Mouse (Mus musculus) yolk sac, embryonic 10.5 days (tissue): ENCODE data around the gene Crtac1.

Experiments used
- DNase-seq: peaks from one replicate; pipeline ENCODE4 v3.0.0-alpha.2; 2017; ENCODE audit warnings: low spot score

Crtac1 gene

DNA sequence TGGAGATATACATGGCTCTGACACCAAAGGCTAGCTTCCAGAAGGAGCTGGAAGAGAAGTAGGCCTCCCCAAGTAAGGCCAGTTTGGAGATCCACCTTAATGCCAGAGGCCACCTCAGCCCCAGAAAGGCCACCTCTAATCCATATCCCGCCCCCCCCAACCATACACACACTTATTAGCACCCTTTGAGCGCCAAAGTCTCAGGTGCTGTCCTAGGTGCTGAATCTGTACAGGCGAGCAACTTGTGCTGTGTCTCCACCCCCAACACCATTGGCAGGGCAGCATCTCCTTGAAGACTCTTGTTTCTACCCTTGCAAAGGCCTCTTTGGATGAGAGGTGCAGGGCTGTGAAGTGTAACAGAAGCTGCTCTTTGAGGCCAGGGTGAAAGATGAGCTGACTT is 6.4 kb downstream of the Crtac1 start:
- DNase-seq = peak; percentile 39

DNA sequence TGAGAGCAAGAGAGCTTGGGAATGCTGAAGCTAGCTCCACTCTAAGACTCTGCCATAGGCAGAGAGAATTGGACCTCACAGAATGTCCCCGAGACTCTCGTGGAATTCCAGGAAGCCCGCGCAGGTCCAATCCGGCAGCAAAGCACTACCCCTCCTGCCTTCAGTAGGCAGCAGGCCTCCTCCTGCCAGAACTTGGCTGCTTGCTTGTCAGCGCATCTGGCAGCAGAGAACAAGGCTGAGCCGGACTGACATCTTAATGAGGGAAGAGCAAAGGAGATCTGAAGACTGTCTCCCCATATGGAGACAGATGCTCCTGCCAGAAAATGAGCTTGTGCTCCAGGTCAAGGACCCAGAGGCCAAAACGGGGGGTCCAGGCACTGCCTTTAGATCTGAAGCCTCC is 16.5 kb downstream of the Crtac1 start:
- no peak for DNase-seq

- DNase-seq = no peak
These were observed 21.7 kb downstream of the Crtac1 start for GRCm38 (mm10) chr19:42409856-42410255.

DNA sequence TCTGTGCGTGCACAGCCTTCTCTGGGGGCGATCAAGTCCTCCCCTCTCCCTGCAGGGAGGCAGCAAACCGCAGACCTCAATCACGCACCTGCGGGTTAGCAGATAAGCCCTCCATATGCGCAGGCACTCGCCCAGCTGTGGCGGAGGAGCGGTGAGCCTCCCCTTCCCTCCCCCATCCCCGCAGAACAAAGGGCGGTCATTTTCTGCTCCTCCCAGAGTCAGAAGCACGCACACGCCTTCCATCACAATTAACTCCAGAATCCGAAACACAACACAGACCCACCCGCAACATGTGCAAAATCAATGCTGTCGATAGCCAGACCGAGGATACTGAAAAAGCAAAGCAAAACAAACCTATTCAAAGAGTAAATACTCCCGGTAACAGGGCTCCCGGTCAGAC is 22.4 kb downstream of the Crtac1 start:
- DNase-seq = no peak

GRCm38 (mm10) chr19:42404364-42404763 is 27.2 kb downstream of the Crtac1 start:
- no peak for DNase-seq

DNA sequence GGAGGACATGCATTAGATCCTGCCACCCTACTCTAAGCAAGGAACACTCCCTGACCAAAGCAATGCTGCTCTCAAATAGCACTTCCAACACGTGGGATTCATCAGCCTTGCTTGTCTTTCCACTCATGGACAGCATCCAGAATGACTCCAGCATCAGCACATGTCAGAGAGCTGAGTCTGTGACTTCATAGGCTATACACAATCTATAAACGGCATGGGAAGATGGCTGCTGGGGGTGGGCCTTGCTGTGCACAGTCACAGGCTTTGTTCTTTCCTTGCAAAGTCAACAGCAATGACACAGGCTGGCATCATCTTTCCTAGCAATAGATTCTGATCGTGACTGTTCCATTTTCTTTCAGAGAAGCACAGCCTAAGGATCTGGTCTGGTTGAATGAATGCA is 31.6 kb downstream of the Crtac1 start:
- DNase-seq = no peak

DNA sequence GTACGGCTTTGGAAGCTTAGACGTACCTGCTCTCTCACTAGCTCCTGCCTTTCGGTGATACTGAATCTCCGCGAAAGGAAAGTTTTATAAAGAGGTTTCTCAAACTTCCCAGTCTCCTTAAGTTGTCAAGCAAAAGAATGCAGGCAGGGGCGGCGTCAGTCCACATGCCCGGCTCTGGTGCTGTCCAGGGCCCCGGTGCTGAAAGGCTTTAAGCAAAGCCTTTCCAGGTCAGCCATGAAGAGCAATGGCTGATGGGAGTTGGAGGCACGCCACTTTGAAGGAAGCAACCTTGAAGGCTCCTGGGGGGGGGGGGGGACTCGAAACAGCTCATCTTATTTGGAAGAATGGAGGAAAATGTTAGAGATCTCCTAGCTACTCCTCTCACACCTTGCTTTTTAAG is 34.3 kb downstream of the Crtac1 start:
- DNase-seq = peak; percentile 31

- no peak for DNase-seq
These were observed 36.6 kb downstream of the Crtac1 start for GRCm38 (mm10) chr19:42394848-42395534.

GRCm38 (mm10) chr19:42393920-42394319 is 37.7 kb downstream of the Crtac1 start:
- DNase-seq = no peak

DNA sequence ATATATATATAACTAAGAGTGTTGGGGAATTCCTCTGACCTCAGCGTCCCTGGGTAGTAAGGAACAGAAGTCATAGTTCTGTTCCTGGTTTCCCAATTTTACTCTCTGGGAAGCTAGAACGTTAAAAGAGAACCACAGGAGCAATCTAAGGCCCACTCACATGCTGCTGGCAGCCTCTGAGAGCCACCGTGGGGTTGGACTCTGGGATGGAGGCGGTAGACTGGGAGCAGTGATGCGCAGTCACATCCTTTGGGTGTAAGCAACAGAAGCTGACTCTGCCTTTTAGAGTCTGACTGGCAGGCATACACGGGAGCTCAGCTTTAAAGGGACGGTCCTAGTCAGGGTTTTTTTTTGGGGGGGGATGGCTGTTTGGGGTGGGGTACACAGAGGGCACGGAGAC is 39.5 kb downstream of the Crtac1 start:
- no peak for DNase-seq

GRCm38 (mm10) chr19:42389574-42389973 is 42.0 kb downstream of the Crtac1 start:
- no peak for DNase-seq

DNA sequence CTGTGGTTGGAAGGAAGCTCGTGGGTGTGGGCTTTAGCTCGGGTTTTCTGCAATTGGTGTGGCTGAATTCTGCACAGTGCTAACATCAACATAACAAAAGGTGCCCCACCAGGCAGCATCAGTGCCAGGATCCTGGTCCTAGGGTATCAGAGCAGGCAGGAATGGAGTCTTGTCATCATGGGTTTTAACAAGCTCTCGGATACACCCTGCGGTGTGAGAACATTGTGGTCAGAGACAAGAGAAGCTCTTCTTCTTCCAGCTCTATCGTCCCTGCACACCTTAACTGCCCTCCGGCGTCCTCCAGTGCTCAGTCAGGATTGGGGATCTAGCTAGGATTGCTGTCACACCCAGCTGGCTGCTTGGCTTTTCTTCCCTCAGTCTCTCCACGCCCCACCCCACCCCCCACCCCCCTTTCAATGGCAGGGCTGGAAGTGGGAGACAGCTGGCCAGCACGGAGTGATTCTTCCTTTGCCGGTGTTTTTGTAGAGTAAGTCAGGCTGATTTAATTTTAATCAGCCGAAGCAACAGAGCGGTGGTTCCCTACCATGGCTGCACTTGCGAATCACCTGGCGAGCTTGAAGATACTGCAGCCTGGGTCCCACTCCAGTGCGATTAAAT is 46.5 kb downstream of the Crtac1 start:
- DNase-seq = no peak

DNA sequence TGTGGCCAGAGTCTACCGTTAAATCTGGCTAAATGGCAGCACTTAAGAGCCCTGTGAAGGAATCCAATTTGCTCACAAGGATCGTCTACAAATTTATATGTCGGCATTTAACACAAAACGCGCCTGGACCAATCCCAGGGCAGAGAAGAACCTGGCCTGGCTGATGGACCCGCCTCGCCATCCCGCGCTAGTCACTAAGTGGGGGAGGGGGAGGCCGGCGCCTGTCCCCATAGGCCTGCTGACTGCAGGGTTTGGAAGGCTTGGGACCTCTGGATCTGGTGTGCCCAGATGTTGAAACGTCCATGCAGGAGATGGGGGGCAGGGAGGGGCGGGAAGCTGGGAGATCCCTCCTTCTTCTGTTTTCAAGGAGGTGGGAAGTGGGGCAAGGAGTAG is 50.6 kb downstream of the Crtac1 start:
- no peak for DNase-seq

- DNase-seq = no peak
These were observed 51.1 kb downstream of the Crtac1 start for GRCm38 (mm10) chr19:42380321-42380980.

DNA sequence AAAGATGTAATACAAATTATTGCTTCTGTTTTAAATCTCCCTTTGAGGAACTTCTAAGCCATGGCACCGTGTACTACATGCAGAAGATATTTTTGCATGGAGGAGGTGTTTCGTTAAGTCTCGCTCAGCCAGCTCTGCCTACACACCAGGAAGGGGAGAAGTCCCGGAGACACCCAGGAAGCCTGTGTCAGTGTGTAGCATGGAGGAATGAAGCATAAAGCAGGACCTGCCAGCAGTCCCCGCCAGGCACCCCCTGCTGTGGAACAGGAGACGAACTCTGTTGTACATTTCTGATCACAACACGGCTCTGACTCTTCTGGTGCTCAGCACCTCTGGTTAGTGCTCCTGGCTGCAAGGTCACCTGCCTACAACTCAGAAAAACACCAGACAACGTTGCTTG is 51.8 kb downstream of the Crtac1 start:
- DNase-seq = no peak

GRCm38 (mm10) chr19:42377206-42377605 is 54.4 kb downstream of the Crtac1 start:
- DNase-seq = no peak

- DNase-seq = no peak
These were observed 68.0 kb downstream of the Crtac1 start for GRCm38 (mm10) chr19:42363551-42363950.

DNA sequence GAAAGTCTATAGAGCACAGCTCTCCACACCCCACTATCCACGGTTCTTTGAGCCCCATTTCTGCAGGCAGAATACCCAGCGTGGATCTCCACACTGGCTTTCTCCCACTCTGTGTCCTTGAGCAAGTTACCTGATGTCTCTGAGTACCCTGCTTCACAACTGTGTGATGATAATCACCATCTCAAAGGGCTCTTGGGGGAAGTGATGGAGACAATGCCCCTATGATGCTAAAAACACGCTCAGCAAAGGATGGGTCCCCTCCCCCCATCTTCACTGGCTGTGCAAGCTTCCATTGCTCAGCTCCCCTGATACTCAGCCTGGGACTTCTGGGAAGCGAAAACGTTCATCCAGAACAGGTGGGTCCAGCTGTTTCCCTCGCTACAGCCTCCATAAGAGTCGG is 73.2 kb downstream of the Crtac1 start:
- no peak for DNase-seq

GRCm38 (mm10) chr19:42356854-42357253 is 74.7 kb downstream of the Crtac1 start:
- no peak for DNase-seq

DNA sequence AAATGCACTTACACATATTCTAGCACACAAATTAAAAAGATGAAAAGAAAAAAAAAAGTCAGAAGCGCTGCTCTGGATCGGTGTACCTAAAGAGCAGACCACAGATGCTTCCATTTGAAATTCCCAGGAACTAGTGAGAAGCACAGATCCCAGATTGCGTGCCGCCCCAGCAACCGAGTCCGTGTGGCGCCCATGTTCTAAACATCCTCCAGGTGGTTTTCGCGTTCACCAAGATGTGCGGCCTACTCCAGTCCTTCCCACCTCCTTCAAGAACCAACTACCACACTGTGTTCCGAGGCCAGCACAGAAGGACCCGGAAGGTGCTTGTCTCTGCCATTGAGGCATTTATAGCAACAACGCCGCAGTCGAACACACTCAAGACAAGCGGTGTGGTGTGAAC is 76.1 kb downstream of the Crtac1 start:
- no peak for DNase-seq

- DNase-seq = no peak
These were observed 90.4 kb downstream of the Crtac1 start for GRCm38 (mm10) chr19:42341183-42341582.

GRCm38 (mm10) chr19:42332081-42332736 is 99.4 kb downstream of the Crtac1 start:
- DNase-seq = no peak

DNA sequence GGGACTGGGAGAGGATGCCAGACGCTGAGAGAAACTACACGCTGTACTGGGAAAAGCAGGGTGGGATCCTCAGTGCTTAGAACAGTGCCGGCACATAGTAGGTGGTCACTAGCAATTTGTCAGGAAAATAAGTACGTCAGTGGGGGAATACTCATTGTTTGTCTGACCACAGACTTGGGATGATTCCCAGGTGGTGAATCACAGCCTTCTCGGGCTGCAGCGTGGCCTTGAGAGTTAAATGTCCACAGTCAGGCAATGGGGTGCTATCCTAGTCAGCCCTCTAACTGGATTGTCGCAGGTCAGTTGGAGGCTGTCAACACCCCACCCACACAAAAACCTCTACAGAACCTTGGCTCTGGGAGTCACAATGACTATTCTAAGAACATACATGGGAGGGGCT is 100.1 kb downstream of the Crtac1 start:
- no peak for DNase-seq
